In the genomic region with DNA sequence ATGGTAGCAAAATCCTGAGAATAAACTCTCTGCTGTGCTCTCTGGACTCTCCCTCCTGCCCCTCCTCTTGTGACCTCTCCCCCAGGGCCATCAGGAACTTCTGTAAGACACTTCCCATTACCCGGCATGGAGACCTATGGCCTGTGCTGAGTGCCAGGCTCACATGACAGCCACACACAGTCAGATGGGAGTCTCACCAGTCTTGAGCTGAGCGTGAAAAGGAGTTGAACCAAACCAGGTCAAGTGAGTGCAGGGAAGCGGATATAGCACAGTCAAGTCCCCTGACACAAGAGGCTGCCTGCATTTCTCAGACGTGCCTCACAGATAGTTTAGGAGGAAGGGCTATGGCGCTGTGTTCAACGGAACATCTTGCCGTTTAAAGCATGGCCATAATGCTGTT, we compare ENCODE assay signal across 34 mouse cellular contexts.
"Had no signal": no experiment of that assay in that cellular context is flagged by ENCODE, and none has a peak within 500 bp of the region (broad histone marks: within the 10 kb centered on the region; RNA-seq: fewer than 3 reads in every experiment).

No protein-coding gene starts in this region.

- H3K27me3 ChIP-seq: heart, embryonic 12.5 days; heart, embryonic 13.5 days; heart, embryonic 15.5 days; hindbrain, embryonic 12.5 days; hindbrain, embryonic 13.5 days; hindbrain, embryonic 15.5 days; intestine, embryonic 15.5 days; kidney, embryonic 15.5 days had no signal

- H3K4me2 ChIP-seq: heart, embryonic 11.5 days; heart, embryonic 12.5 days; heart, embryonic 13.5 days; heart, embryonic 15.5 days; hindbrain, embryonic 12.5 days; hindbrain, embryonic 13.5 days; hindbrain, embryonic 14.5 days; hindbrain, embryonic 15.5 days; intestine, embryonic 15.5 days; kidney, embryonic 15.5 days had no signal

- H3K4me3 ChIP-seq: heart, adult 2 months; heart, embryonic 10.5 days; heart, embryonic 12.5 days; heart, embryonic 13.5 days; heart, embryonic 15.5 days; hindbrain, embryonic 10.5 days; hindbrain, embryonic 12.5 days; hindbrain, embryonic 13.5 days; hindbrain, embryonic 15.5 days; intestine, embryonic 15.5 days; kidney, embryonic 15.5 days; layer of hippocampus, adult 2 months had no signal

- DNase-seq: heart, adult 2 months; heart, postnatal 10 days; heart, postnatal 14 days; heart, postnatal 36 days; heart, postnatal 4 days; kidney, adult 11 months; kidney, adult 18-20 months; kidney, adult 2 months; kidney, adult 8-10 months; kidney, adult 9 months; kidney, postnatal 10 days; kidney, postnatal 14 days; kidney, postnatal 4 days; layer of hippocampus, adult 9-11 months; layer of hippocampus, postnatal 36 days had no signal

- H3K9me3 ChIP-seq: heart, embryonic 10.5 days; heart, embryonic 12.5 days; heart, embryonic 13.5 days; heart, embryonic 15.5 days; hindbrain, embryonic 10.5 days; hindbrain, embryonic 12.5 days; hindbrain, embryonic 13.5 days; hindbrain, embryonic 15.5 days; intestine, embryonic 15.5 days; kidney, embryonic 15.5 days had no signal

- H3K36me3 ChIP-seq: heart, embryonic 10.5 days; heart, embryonic 12.5 days; heart, embryonic 13.5 days; heart, embryonic 15.5 days; hindbrain, embryonic 10.5 days; hindbrain, embryonic 12.5 days; hindbrain, embryonic 13.5 days; hindbrain, embryonic 15.5 days; intestine, embryonic 15.5 days; kidney, embryonic 15.5 days had no signal

- H3K27ac ChIP-seq: heart, adult 2 months; heart, embryonic 10.5 days; heart, embryonic 13.5 days; heart, embryonic 15.5 days; hindbrain, embryonic 10.5 days; hindbrain, embryonic 12.5 days; hindbrain, embryonic 13.5 days; hindbrain, embryonic 14.5 days; hindbrain, embryonic 15.5 days; hindbrain, postnatal 0 days; intestine, embryonic 15.5 days; kidney, embryonic 15.5 days; kidney, postnatal 0 days; layer of hippocampus, adult 2 months had no signal

- H3K9ac ChIP-seq: heart, embryonic 12.5 days; heart, embryonic 13.5 days; heart, embryonic 15.5 days; hindbrain, embryonic 12.5 days; hindbrain, embryonic 13.5 days; hindbrain, embryonic 14.5 days; hindbrain, embryonic 15.5 days; intestine, embryonic 15.5 days; kidney, embryonic 15.5 days had no signal

- ATAC-seq: hindbrain, embryonic 16.5 days; hindbrain, postnatal 0 days; inflammation-experienced regulatory T-cells, adult 6 months; intestine, embryonic 15.5 days; intestine, embryonic 16.5 days; intestine, postnatal 0 days had no signal
